Mouse (Mus musculus): Measurements from ENCODE around the gene Umod.

DNA sequence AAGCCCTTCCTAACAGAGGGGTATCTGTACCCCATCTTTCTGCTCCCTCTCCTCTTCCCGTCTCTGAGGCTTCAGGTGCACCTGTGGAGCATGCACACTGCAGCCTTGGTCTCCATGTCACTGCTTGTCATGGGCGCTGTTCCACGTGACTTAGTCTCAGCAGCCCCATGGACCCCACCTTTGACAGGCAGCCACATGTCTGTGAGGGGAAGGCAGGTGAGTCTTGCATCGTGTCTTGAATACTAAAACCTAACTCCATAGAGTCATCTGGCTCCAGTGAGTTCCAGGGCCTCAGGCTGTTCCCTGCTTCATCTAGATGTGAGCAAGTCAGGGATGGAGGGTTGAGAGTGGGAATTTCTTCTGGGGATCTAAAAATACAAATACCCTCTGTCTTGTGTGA is 5.1 kb upstream of the Umod start:
- TF ChIP-seq CHD2 (IDR thresholded peaks at IDR 0.05; ENCODE audit: low read length) (no peak), MAFK (IDR thresholded peaks at IDR 0.05; ENCODE audit: insufficient replicate concordance, low read length) (no peak), POLR2A (IDR thresholded peaks at IDR 0.05; ENCODE audit: low read depth, low read length) (no peak), RAD21 (IDR thresholded peaks at IDR 0.05; ENCODE audit: low read depth, low read length) (no peak), JUN (IDR thresholded peaks at IDR 0.05; ENCODE audit: insufficient read depth, low read depth, low read length) (no peak), BHLHE40 (IDR thresholded peaks at IDR 0.05; ENCODE audit: low read depth, low read length) (no peak), ZMIZ1 (IDR thresholded peaks at IDR 0.05; ENCODE audit: low read depth, low read length) (no peak), HCFC1 (IDR thresholded peaks at IDR 0.05; ENCODE audit: low read depth, low read length) (no peak), ZC3H11A (IDR thresholded peaks at IDR 0.05; ENCODE audit: low read depth, low read length) (no peak)
